Mouse (Mus musculus) midbrain, embryonic 10.5 days (tissue): ENCODE data around the gene Rab1a. TPM values are rescaled to one million over a fixed set of nuclear protein-coding genes. Genes with fewer than 3 reads are reported as not detected.
A peak's percentile ranks its signal among the peaks of the same experiment; 100 is the strongest.

Experiments
- DNase-seq: peaks from one replicate; pipeline ENCODE4 v3.0.0-alpha.2; 2017; ENCODE audit warnings: low spot score
- H3K27ac ChIP-seq: fragments of 300-500 bp; sonication (generic); replicated peaks from 2 replicates; pipeline ENCODE4 v1.5.1; 2016; ENCODE audit warnings: mild to moderate bottlenecking
- H3K27me3 ChIP-seq: fragments of 300-500 bp; sonication (generic); 2 replicates; pipeline ENCODE4 v1.6.1; 2016; ENCODE audit warnings: low read depth, mild to moderate bottlenecking; ENCODE audit not compliant: poor library complexity, severe bottlenecking
- H3K36me3 ChIP-seq: fragments of 300-500 bp; sonication (generic); 2 replicates; pipeline ENCODE4 v1.6.1; 2016; ENCODE audit warnings: mild to moderate bottlenecking, moderate library complexity
- H3K4me1 ChIP-seq: fragments of 300-500 bp; sonication (generic); 2 replicates; pipeline ENCODE4 v1.6.1; 2016
- H3K4me3 ChIP-seq: fragments of 300-500 bp; sonication (generic); 2 replicates; pipeline ENCODE4 v1.5.1; 2016; ENCODE audit warnings: mild to moderate bottlenecking, moderate library complexity
- H3K9me3 ChIP-seq: fragments of 300-500 bp; sonication (generic); replicated peaks from 2 replicates; pipeline ENCODE4 v1.6.1; 2016; ENCODE audit warnings: mild to moderate bottlenecking
- WGBS: fragments of 180-500 bp; shearing (Covaris S2); methylation state at CpG from one replicate; pipeline ENCODE4 v1.1.7; 2016; 5-methylcytosine and 5-hydroxymethylcytosine counted together
- polyA plus RNA-seq: library from polyadenylated mRNA; unstranded; fragments of >200 nt; fragmentation: Nextera tagmentation; extraction: Ambion mirVana; gene quantifications from 2 replicates; pipeline ENCODE4 v1.2.1, GENCODE M21; 2016

Rab1a gene
- polyA plus RNA-seq, 1 experiment from 2014 or later = 219 TPM

GRCm38 (mm10) chr11:20243214-20243913, 42.1 kb downstream of the Rab1a start:
- Histone ChIP-seq H3K27me3 (no peaks in the 10 kb centered on the region), H3K9me3 (no peaks in the 10 kb centered on the region), H3K36me3 (peaks cover 63% of the 10 kb centered on the region), H3K4me3 (no peak overlapping the region), H3K4me1 (peaks cover 48% of the 10 kb centered on the region), H3K27ac (no peak overlapping the region)
- peak; percentile 6 for DNase-seq
- 59% methylated on average over 9 of the region's 9 CpGs for WGBS

GRCm38 (mm10) chr11:20244336-20245290, 43.4 kb downstream of the Rab1a start:
- H3K27ac ChIP-seq = peak overlapping the region; percentile 49; the same call in 1 of the 2 replicates
- H3K36me3 ChIP-seq = peaks cover 50% of the 10 kb centered on the region
- peaks cover 50% of the 10 kb centered on the region for H3K4me1 ChIP-seq
- no peaks in the 10 kb centered on the region for H3K27me3 ChIP-seq
- H3K4me3 ChIP-seq = no peak overlapping the region
- DNase-seq = peak; percentile 9
- WGBS = 81% methylated on average over 16 of the region's 16 CpGs
- H3K9me3 ChIP-seq = no peaks in the 10 kb centered on the region

- H3K27ac ChIP-seq = no peak overlapping the region
- no peak overlapping the region for H3K4me3 ChIP-seq
- DNase-seq = no peak
- no peaks in the 10 kb centered on the region for H3K9me3 ChIP-seq
- H3K27me3 ChIP-seq = no peaks in the 10 kb centered on the region
- peaks cover 56% of the 10 kb centered on the region for H3K4me1 ChIP-seq
- H3K36me3 ChIP-seq = peaks cover 43% of the 10 kb centered on the region
- 94% methylated on average over 6 of the region's 6 CpGs for WGBS
These were observed 44.1 kb downstream of the Rab1a start for GRCm38 (mm10) chr11:20245316-20245715.

GRCm38 (mm10) chr11:20246616-20247015, 45.4 kb downstream of the Rab1a start:
- Histone ChIP-seq H3K9me3 (no peaks in the 10 kb centered on the region), H3K27ac (no peak overlapping the region), H3K4me3 (peak overlapping the region; percentile 3; the same call in 1 of the 2 replicates), H3K4me1 (peaks cover 61% of the 10 kb centered on the region), H3K36me3 (peaks cover 30% of the 10 kb centered on the region), H3K27me3 (no peaks in the 10 kb centered on the region)
- no peak for DNase-seq
- 78% methylated on average over 1 of the region's 1 CpGs for WGBS

GRCm38 (mm10) chr11:20247146-20247855, 46.1 kb downstream of the Rab1a start:
- 77% methylated on average over 8 of the region's 8 CpGs for WGBS
- peaks cover 25% of the 10 kb centered on the region for H3K36me3 ChIP-seq
- H3K27ac ChIP-seq = 0 out of 2 replicates have a peak overlapping the region, but pooled peaks have one; percentile 2
- H3K27me3 ChIP-seq = no peaks in the 10 kb centered on the region
- no peak for DNase-seq
- peak overlapping the region; percentile 93 for H3K4me3 ChIP-seq
- no peaks in the 10 kb centered on the region for H3K9me3 ChIP-seq
- H3K4me1 ChIP-seq = peaks cover 61% of the 10 kb centered on the region

GRCm38 (mm10) chr11:20248277-20248676, 47.0 kb downstream of the Rab1a start:
- WGBS = 23% methylated on average over 4 of the region's 4 CpGs
- peak overlapping the region; percentile 93 for H3K4me3 ChIP-seq
- no peaks in the 10 kb centered on the region for H3K27me3 ChIP-seq
- peaks cover 54% of the 10 kb centered on the region for H3K4me1 ChIP-seq
- DNase-seq = no peak
- H3K36me3 ChIP-seq = peaks cover 18% of the 10 kb centered on the region
- H3K9me3 ChIP-seq = no peaks in the 10 kb centered on the region
- H3K27ac ChIP-seq = peak overlapping the region; percentile 99

GRCm38 (mm10) chr11:20248840-20249239, 47.6 kb downstream of the Rab1a start:
- H3K4me3 ChIP-seq = peak overlapping the region; percentile 93
- peaks cover 12% of the 10 kb centered on the region for H3K36me3 ChIP-seq
- under 1% methylated on average over 39 of the region's 39 CpGs for WGBS
- H3K27me3 ChIP-seq = no peaks in the 10 kb centered on the region
- no peaks in the 10 kb centered on the region for H3K9me3 ChIP-seq
- H3K4me1 ChIP-seq = peaks cover 49% of the 10 kb centered on the region
- DNase-seq = no peak
- peak overlapping the region; percentile 99 for H3K27ac ChIP-seq

- Histone ChIP-seq H3K9me3 (no peaks in the 10 kb centered on the region), H3K36me3 (peaks cover 9% of the 10 kb centered on the region), H3K4me3 (peak within 1 kb of the TSS; percentile 93), H3K27me3 (no peaks in the 10 kb centered on the region), H3K4me1 (peaks cover 42% of the 10 kb centered on the region), H3K27ac (peak within 1 kb of the TSS; percentile 99)
- under 1% methylated on average over 57 of the region's 59 CpGs for WGBS
- DNase-seq = peak; percentile 94
These were observed 48.3 kb downstream of the Rab1a start, which contains the start of gene Cep68 for GRCm38 (mm10) chr11:20249296-20250110. Cep68 (minus strand) TSS chr11:20249429.

- WGBS = 90% methylated on average over 6 of the region's 6 CpGs
These were observed 49.4 kb downstream of the Rab1a start for GRCm38 (mm10) chr11:20250476-20251178.

GRCm38 (mm10) chr11:20253088-20253487, 51.9 kb downstream of the Rab1a start:
- H3K9me3 ChIP-seq = no peaks in the 10 kb centered on the region
- H3K4me1 ChIP-seq = peaks cover 15% of the 10 kb centered on the region
- no peak overlapping the region for H3K4me3 ChIP-seq
- no peak for DNase-seq
- 81% methylated on average over 2 of the region's 2 CpGs for WGBS
- no peaks in the 10 kb centered on the region for H3K36me3 ChIP-seq
- no peak overlapping the region for H3K27ac ChIP-seq
- no peaks in the 10 kb centered on the region for H3K27me3 ChIP-seq

More at GRCm38 (mm10) chr11:20250476-20251178, 49.4 kb downstream of the Rab1a start:
- Histone ChIP-seq H3K9me3 (no peaks in the 10 kb centered on the region), H3K36me3 (peaks cover 3% of the 10 kb centered on the region; the same call in 1 of the 2 replicates), H3K27ac (no peak overlapping the region), H3K27me3 (no peaks in the 10 kb centered on the region), H3K4me3 (peak overlapping the region; percentile 93; the same call in 1 of the 2 replicates), H3K4me1 (peaks cover 39% of the 10 kb centered on the region)
- no peak for DNase-seq

- Histone ChIP-seq H3K27ac (no peak overlapping the region), H3K27me3 (no peaks in the 10 kb centered on the region), H3K4me1 (peaks cover 10% of the 10 kb centered on the region), H3K36me3 (no peaks in the 10 kb centered on the region), H3K4me3 (no peak overlapping the region), H3K9me3 (no peaks in the 10 kb centered on the region)
- 88% methylated on average over 4 of the region's 4 CpGs for WGBS
- DNase-seq = no peak
These were observed 53.6 kb downstream of the Rab1a start for GRCm38 (mm10) chr11:20254791-20255190.
